Mouse (Mus musculus): ENCODE measurements at regions not wholly inside any gene's neighbourhood (a gene's known extent, or its start where the extent isn't known, plus 50 kb on each side); places are given as distances from the start of the nearest gene placed in this dataset.

DNA sequence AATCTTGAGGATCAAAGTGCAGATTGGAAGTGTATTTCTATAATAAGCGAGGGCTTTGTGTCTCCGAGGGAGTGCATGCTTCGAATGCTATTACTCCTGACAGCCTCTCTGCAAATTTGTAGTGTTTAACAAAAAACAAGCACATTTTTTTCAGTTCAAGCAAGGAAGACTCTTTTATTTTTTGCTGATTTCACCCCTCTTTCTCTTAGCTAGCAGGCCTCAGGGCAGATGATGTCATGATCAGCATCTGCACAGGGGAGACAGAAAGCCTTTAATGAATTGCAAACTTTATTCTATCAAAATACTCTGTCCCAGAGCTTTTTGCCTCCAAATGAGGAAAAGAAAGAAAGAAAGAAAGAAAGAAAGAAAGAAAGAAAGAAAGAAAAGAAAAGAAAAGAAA lies 455.4 kb downstream of the Prkd1 start:
- TF ChIP-seq CTCF (IDR thresholded peaks at IDR 0.05): no peak
- TF ChIP-seq EP300 (IDR thresholded peaks at IDR 0.05): no peak
